Mouse (Mus musculus): ENCODE results near the gene Scly. TPM values are rescaled to one million over a fixed set of nuclear protein-coding genes. Genes with fewer than 3 reads are reported as not detected.
A peak's percentile ranks its signal among the peaks of the same experiment; 100 is the strongest.

Gene Scly
- polyA plus RNA-seq, 1 experiment from 2014 or later = 16.9 TPM

DNA sequence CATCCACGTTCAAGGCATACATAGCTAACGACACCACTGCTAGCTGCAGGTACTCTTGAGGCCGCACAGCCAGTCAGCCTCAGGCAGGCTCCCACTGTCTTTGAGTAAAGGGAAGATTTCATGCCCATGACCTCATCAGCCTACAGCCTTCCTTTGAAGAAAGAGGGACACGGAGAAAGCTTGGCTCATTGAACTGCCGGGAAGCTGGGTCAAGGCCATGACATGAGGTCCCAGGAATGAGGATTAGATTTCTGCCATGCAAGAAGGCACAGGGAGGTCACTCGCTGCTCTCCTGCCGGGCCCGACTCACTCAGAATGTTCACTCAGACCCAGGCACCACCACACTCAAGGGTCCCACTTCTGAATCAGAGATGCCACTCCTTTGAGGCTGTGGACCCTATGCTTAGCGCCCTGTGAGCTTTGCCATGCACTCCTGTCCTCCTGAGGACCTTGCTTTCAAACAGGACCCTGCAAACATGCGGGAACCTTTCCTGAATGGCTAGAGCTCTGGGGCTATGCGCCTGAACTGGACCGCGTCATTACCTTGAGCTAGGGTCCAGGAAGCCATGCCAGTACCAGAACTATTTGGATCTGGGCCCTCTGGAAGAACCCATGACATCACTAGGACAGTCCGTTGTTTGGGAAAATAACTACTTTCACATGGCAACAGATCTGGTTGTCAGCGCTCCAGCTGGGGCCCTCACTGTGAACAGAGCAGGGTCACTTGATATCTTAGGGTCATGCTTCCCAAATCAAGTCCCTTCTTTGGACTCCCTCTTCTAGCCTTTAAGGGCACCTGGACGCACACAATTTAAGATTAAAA lies 66.9 kb downstream of the Scly start:
- H3K9ac ChIP-seq (ENCODE audit: low read length) = no peak overlapping the region
- 0 out of 2 replicates have a peak, but pooled peaks cover 3% of the 10 kb centered on the region for H3K36me3 ChIP-seq (ENCODE audit: control insufficient read depth, insufficient read depth, low read length)
- peaks cover 7% of the 10 kb centered on the region for H3K4me1 ChIP-seq (replicated peaks; ENCODE audit: control insufficient read depth, insufficient read depth, low read length)
- 94% methylated on average over 16 of the region's 16 CpGs for WGBS
- ATAC-seq (replicated peaks; ENCODE audit: low FRiP score, low TSS enrichment, low read depth) = no peak
- no peak for DNase-seq (ENCODE audit: low spot score)
- no peak overlapping the region for H3K4me3 ChIP-seq (ENCODE audit: low read depth, low read length)
- no peak overlapping the region for H3K27ac ChIP-seq (ENCODE audit: low read depth)
- H3K4me2 ChIP-seq (ENCODE audit: low read length) = no peak overlapping the region
- H3K27me3 ChIP-seq (replicated peaks; ENCODE audit: control insufficient read depth, insufficient read depth, low read length) = 0 out of 2 replicates have a peak, but pooled peaks cover 3% of the 10 kb centered on the region
- H3K9me3 ChIP-seq (ENCODE audit: control insufficient read depth, low read length) = peaks cover 6% of the 10 kb centered on the region; the same call in 1 of the 2 replicates

DNA sequence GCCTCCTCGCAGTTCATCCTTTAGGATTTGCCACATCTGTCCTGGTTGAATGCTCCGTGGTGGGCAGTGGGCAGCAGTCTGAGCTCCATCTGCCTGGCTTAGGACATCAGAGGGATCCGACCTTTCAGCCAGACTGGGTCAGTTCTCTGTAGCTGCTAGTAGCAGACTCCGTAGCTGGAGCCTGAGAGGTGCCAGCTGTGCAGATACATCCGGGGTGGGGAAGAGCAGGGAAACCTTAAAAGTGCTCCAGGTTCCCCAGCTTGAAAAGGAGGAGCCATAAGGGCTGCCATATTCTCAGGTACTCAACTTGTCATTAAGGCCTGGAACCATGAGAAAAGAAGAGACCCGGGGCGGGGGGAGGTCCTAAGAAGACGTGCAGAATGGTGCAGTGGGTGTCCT lies 67.7 kb downstream of the Scly start:
- no peak overlapping the region for H3K27ac ChIP-seq (ENCODE audit: low read depth)
- peak overlapping the region; percentile 46 for H3K4me3 ChIP-seq (ENCODE audit: low read depth, low read length)
- peaks cover 10% of the 10 kb centered on the region; the same call in 1 of the 2 replicates for H3K36me3 ChIP-seq (ENCODE audit: control insufficient read depth, insufficient read depth, low read length)
- peak overlapping the region; percentile 90 for H3K4me2 ChIP-seq (ENCODE audit: low read length)
- WGBS = 24% methylated on average over 8 of the region's 8 CpGs
- peak overlapping the region; percentile 60; the same call in 1 of the 2 replicates for H3K9ac ChIP-seq (ENCODE audit: low read length)
- 0 out of 2 replicates have a peak, but pooled peaks cover 3% of the 10 kb centered on the region for H3K27me3 ChIP-seq (replicated peaks; ENCODE audit: control insufficient read depth, insufficient read depth, low read length)
- ATAC-seq (replicated peaks; ENCODE audit: low FRiP score, low TSS enrichment, low read depth) = peak; percentile 12; the same call in 1 of the 2 replicates
- peaks cover 7% of the 10 kb centered on the region for H3K4me1 ChIP-seq (replicated peaks; ENCODE audit: control insufficient read depth, insufficient read depth, low read length)
- H3K9me3 ChIP-seq (ENCODE audit: control insufficient read depth, low read length) = peaks cover 6% of the 10 kb centered on the region; the same call in 1 of the 2 replicates
- peak; percentile 54 for DNase-seq (ENCODE audit: low spot score)

DNA sequence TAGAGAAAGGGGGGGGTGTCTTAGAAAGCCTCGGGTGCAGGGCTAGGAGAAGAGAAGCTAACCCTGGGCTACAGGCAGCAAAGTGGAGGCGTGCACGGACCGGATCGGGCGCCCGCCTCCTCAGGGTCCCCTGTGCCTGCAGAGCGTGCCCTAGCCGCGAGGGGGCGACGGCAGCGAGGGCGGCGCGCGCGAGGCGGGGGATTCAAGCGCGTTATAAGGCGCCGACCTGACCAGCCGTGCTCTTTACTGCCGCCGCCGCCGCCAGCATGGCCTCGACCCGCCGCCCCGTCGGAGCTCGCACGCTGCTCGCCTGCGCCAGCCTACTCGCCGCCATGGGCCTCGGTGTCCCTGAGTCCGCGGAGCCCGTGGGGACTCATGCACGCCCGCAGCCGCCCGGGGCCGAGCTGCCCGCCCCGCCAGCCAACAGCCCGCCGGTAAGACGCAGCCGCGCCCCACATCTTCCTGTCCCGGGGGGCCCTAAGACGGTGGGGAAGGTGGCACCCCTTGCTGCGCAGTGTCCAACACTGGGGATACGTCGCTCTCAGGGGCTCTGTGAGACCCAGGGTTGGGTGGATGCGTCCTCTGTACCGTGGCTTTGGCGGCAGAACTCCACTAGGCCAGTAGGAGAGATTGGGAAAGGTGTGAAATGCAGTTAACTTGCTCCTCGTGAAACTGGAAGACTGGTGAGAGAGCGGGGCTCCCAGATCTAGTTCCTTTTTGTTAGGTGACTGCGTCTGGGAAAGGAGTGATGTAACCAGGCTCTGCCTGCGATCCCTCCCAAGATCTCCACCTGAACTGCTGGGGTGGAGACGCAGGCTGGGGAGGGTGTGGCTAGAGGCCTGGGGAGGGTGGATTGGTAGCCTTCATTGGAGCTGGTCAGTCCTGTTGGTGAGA lies 68.3 kb downstream of the Scly start, which contains the start of gene Erfe:
TSS of gene Erfe (plus strand) at position 216 of the 894 bp plus-strand sequence.
- H3K27ac ChIP-seq (ENCODE audit: low read depth) = peak within 1 kb of the TSS; percentile 51; the same call in 1 of the 2 replicates

DNA sequence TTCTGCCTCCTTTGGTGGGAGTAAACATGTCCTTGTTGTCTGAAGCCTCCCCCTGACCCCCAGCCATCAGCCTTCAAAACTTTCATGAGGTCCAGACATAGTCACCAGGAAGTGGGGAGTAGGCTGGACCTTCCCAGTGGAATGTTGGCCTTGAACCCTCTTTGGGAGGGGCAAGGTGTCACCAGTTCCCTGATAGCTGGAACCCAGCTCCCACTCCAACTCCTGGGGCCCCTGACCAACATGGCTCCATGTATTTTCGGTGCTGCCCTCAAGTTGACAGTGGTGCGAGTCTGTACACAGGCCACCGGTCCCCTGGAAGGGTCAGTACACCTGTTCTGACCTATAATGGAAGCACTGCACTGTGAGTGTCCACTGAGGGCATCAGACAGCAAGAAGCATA lies 69.2 kb downstream of the Scly start:
- ATAC-seq (replicated peaks; ENCODE audit: low FRiP score, low TSS enrichment, low read depth) (no peak), DNase-seq (ENCODE audit: low spot score) (peak; percentile 61)
- peak overlapping the region; percentile 90 for H3K4me2 ChIP-seq (ENCODE audit: low read length)
- peaks cover 6% of the 10 kb centered on the region; the same call in 1 of the 2 replicates for H3K9me3 ChIP-seq (ENCODE audit: control insufficient read depth, low read length)
- H3K27ac ChIP-seq (ENCODE audit: low read depth) = no peak overlapping the region
- H3K4me1 ChIP-seq (replicated peaks; ENCODE audit: control insufficient read depth, insufficient read depth, low read length) = peaks cover 7% of the 10 kb centered on the region
- WGBS = 96% methylated on average over 3 of the region's 3 CpGs
- H3K9ac ChIP-seq (ENCODE audit: low read length) = no peak overlapping the region
- H3K4me3 ChIP-seq (ENCODE audit: low read depth, low read length) = no peak overlapping the region
- H3K27me3 ChIP-seq (replicated peaks; ENCODE audit: control insufficient read depth, insufficient read depth, low read length) = 0 out of 2 replicates have a peak, but pooled peaks cover 3% of the 10 kb centered on the region
- H3K36me3 ChIP-seq (ENCODE audit: control insufficient read depth, insufficient read depth, low read length) = peaks cover 25% of the 10 kb centered on the region

More for the DNA sequence above, 68.3 kb downstream of the Scly start, which contains the start of gene Erfe:
- H3K27me3 ChIP-seq (replicated peaks; ENCODE audit: control insufficient read depth, insufficient read depth, low read length) = 0 out of 2 replicates have a peak, but pooled peaks cover 3% of the 10 kb centered on the region
- ATAC-seq (replicated peaks; ENCODE audit: low FRiP score, low TSS enrichment, low read depth) (peak; percentile 64), DNase-seq (ENCODE audit: low spot score) (peak; percentile 86)
- peak within 1 kb of the TSS; percentile 60 for H3K9ac ChIP-seq (ENCODE audit: low read length)
- 1% methylated on average over 57 of the region's 68 CpGs for WGBS
- peak within 1 kb of the TSS; percentile 46 for H3K4me3 ChIP-seq (ENCODE audit: low read depth, low read length)
- peak within 1 kb of the TSS; percentile 90 for H3K4me2 ChIP-seq (ENCODE audit: low read length)
- H3K9me3 ChIP-seq (ENCODE audit: control insufficient read depth, low read length) = peaks cover 6% of the 10 kb centered on the region; the same call in 1 of the 2 replicates
- peaks cover 7% of the 10 kb centered on the region for H3K4me1 ChIP-seq (replicated peaks; ENCODE audit: control insufficient read depth, insufficient read depth, low read length)
- H3K36me3 ChIP-seq (ENCODE audit: control insufficient read depth, insufficient read depth, low read length) = peaks cover 16% of the 10 kb centered on the region

DNA sequence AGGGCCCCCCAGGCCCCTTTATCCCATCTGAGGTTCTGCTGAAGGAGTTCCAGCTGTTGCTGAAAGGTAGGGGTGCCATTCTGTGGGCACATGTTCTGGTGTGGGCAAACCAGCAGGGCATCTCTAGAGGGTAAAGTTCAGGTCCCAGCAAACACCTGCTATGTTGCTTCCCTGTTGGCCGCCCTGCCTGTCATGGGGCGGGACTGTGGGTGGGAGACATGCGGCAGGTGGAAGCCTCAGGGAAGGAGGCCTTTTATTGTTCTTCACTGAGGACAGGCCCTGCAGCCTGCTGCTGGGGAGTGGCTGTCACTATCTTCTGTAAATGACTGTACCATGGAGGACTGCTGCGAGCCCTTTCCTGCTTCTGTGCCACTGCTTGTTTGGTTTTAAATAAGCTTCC lies 71.3 kb downstream of the Scly start:
- no peak for DNase-seq (ENCODE audit: low spot score)

DNA sequence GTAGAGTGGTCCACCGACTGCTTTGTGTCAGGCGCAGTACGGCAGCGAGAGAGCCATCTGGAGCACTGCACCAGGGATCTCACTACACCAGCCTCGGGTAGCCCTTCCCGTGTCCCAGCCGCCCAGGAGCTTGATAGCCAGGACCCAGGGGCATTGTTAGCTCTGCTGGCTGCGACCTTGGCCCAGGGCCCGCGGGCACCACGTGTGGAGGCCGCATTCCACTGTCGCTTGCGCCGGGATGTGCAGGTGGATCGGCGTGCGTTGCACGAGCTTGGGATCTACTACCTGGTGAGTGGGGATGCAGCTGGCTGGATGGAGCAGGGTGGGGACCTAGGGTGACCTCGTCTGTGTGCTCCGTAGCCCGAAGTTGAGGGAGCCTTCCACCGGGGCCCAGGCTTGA lies 71.9 kb downstream of the Scly start:
- H3K9ac ChIP-seq (ENCODE audit: low read length) = no peak overlapping the region
- H3K9me3 ChIP-seq (ENCODE audit: control insufficient read depth, low read length) = no peaks in the 10 kb centered on the region
- WGBS = 85% methylated on average over 23 of the region's 23 CpGs
- H3K27me3 ChIP-seq (replicated peaks; ENCODE audit: control insufficient read depth, insufficient read depth, low read length) = 0 out of 2 replicates have a peak, but pooled peaks cover 3% of the 10 kb centered on the region
- no peak overlapping the region for H3K4me3 ChIP-seq (ENCODE audit: low read depth, low read length)
- no peak for ATAC-seq (replicated peaks; ENCODE audit: low FRiP score, low TSS enrichment, low read depth)
- H3K27ac ChIP-seq (ENCODE audit: low read depth) = no peak overlapping the region
- H3K4me2 ChIP-seq (ENCODE audit: low read length) = no peak overlapping the region
- H3K4me1 ChIP-seq (replicated peaks; ENCODE audit: control insufficient read depth, insufficient read depth, low read length) = peaks cover 7% of the 10 kb centered on the region
- peaks cover 52% of the 10 kb centered on the region for H3K36me3 ChIP-seq (ENCODE audit: control insufficient read depth, insufficient read depth, low read length)
- DNase-seq (ENCODE audit: low spot score) = no peak

More for the DNA sequence above, 71.3 kb downstream of the Scly start:
- no peak overlapping the region for H3K9ac ChIP-seq (ENCODE audit: low read length)
- no peak overlapping the region for H3K4me2 ChIP-seq (ENCODE audit: low read length)
- peak; percentile 51 for ATAC-seq (replicated peaks; ENCODE audit: low FRiP score, low TSS enrichment, low read depth)
- peaks cover 3% of the 10 kb centered on the region; the same call in 1 of the 2 replicates for H3K9me3 ChIP-seq (ENCODE audit: control insufficient read depth, low read length)
- H3K4me3 ChIP-seq (ENCODE audit: low read depth, low read length) = no peak overlapping the region
- peaks cover 46% of the 10 kb centered on the region for H3K36me3 ChIP-seq (ENCODE audit: control insufficient read depth, insufficient read depth, low read length)
- 52% methylated on average over 4 of the region's 4 CpGs for WGBS
- peaks cover 7% of the 10 kb centered on the region for H3K4me1 ChIP-seq (replicated peaks; ENCODE audit: control insufficient read depth, insufficient read depth, low read length)
- peak overlapping the region; percentile 45; the same call in 1 of the 2 replicates for H3K27ac ChIP-seq (ENCODE audit: low read depth)
- H3K27me3 ChIP-seq (replicated peaks; ENCODE audit: control insufficient read depth, insufficient read depth, low read length) = 0 out of 2 replicates have a peak, but pooled peaks cover 3% of the 10 kb centered on the region

Measured in intestine, embryonic 14.5 days (tissue).